Mouse (Mus musculus): ENCODE measurements around the gene Ntsr1. TPM values are rescaled to one million over a fixed set of nuclear protein-coding genes. Genes with fewer than 3 reads are reported as not detected.

Ntsr1 gene
- polyA plus RNA-seq, 1 experiment from 2014 or later, result 6.2 TPM

DNA sequence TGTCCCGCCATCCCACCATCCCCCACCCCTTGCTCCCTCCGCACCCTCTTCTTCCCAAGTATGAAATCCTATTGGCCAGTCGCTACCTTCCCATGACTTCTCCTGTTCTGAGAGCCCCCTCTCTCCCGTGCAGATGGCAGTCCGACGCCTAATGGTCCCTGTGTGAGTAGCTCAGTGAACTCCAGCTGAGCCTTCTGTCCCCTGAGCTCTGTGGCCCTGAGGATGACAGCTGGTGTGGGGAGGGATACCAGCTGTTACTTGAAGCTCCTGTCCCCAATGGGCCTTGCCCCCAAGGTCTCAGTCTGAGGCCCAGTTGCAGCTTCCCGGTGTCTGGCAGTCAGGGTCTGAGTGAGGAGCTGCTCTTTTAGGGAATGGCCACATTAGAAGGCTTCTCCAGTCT, 33.3 kb upstream of the Ntsr1 start:
- H3K27ac ChIP-seq (ENCODE audit: low read depth), result no peak overlapping the region
- H3K4me2 ChIP-seq (ENCODE audit: low read length), result no peak overlapping the region
- no peak overlapping the region for H3K9ac ChIP-seq (ENCODE audit: low read length)
- no peak overlapping the region for H3K4me3 ChIP-seq (ENCODE audit: low read depth, low read length)
- no peaks in the 10 kb centered on the region for H3K4me1 ChIP-seq (replicated peaks; ENCODE audit: control insufficient read depth, insufficient read depth, low read length)
- ATAC-seq (replicated peaks; ENCODE audit: low FRiP score, low TSS enrichment, low read depth), result no peak
- no peaks in the 10 kb centered on the region for H3K36me3 ChIP-seq (ENCODE audit: control insufficient read depth, insufficient read depth, low read length)
- H3K9me3 ChIP-seq (ENCODE audit: control insufficient read depth, low read length), result no peaks in the 10 kb centered on the region
- DNase-seq (ENCODE audit: low spot score), result no peak
- H3K27me3 ChIP-seq (replicated peaks; ENCODE audit: control insufficient read depth, insufficient read depth, low read length), result no peaks in the 10 kb centered on the region; the same call in 1 of the 2 replicates
- 70% methylated on average over 7 of the region's 7 CpGs for WGBS

- no peaks in the 10 kb centered on the region for H3K36me3 ChIP-seq (ENCODE audit: control insufficient read depth, insufficient read depth, low read length)
- DNase-seq (ENCODE audit: low spot score) (no peak), ATAC-seq (replicated peaks; ENCODE audit: low FRiP score, low TSS enrichment, low read depth) (no peak)
- no peak overlapping the region for H3K4me2 ChIP-seq (ENCODE audit: low read length)
- H3K9me3 ChIP-seq (ENCODE audit: control insufficient read depth, low read length), result no peaks in the 10 kb centered on the region
- no peaks in the 10 kb centered on the region; the same call in 1 of the 2 replicates for H3K27me3 ChIP-seq (replicated peaks; ENCODE audit: control insufficient read depth, insufficient read depth, low read length)
- WGBS, result 88% methylated on average over 8 of the region's 8 CpGs
- no peaks in the 10 kb centered on the region for H3K4me1 ChIP-seq (replicated peaks; ENCODE audit: control insufficient read depth, insufficient read depth, low read length)
- H3K27ac ChIP-seq (ENCODE audit: low read depth), result no peak overlapping the region
- H3K9ac ChIP-seq (ENCODE audit: low read length), result no peak overlapping the region
- no peak overlapping the region for H3K4me3 ChIP-seq (ENCODE audit: low read depth, low read length)
These were observed 30.9 kb upstream of the Ntsr1 start for GRCm38 (mm10) chr2:180468871-180469270.

- Histone ChIP-seq H3K27ac (ENCODE audit: low read depth) (no peak overlapping the region), H3K9me3 (ENCODE audit: control insufficient read depth, low read length) (no peaks in the 10 kb centered on the region), H3K9ac (ENCODE audit: low read length) (no peak overlapping the region), H3K4me3 (ENCODE audit: low read depth, low read length) (no peak overlapping the region), H3K36me3 (ENCODE audit: control insufficient read depth, insufficient read depth, low read length) (no peaks in the 10 kb centered on the region), H3K27me3 (replicated peaks; ENCODE audit: control insufficient read depth, insufficient read depth, low read length) (no peaks in the 10 kb centered on the region; the same call in 1 of the 2 replicates), H3K4me1 (replicated peaks; ENCODE audit: control insufficient read depth, insufficient read depth, low read length) (no peaks in the 10 kb centered on the region), H3K4me2 (ENCODE audit: low read length) (no peak overlapping the region)
- ATAC-seq (replicated peaks; ENCODE audit: low FRiP score, low TSS enrichment, low read depth) (no peak), DNase-seq (ENCODE audit: low spot score) (no peak)
- 69% methylated on average over 9 of the region's 9 CpGs for WGBS
These were observed 30.0 kb upstream of the Ntsr1 start for GRCm38 (mm10) chr2:180469768-180470167.

DNA sequence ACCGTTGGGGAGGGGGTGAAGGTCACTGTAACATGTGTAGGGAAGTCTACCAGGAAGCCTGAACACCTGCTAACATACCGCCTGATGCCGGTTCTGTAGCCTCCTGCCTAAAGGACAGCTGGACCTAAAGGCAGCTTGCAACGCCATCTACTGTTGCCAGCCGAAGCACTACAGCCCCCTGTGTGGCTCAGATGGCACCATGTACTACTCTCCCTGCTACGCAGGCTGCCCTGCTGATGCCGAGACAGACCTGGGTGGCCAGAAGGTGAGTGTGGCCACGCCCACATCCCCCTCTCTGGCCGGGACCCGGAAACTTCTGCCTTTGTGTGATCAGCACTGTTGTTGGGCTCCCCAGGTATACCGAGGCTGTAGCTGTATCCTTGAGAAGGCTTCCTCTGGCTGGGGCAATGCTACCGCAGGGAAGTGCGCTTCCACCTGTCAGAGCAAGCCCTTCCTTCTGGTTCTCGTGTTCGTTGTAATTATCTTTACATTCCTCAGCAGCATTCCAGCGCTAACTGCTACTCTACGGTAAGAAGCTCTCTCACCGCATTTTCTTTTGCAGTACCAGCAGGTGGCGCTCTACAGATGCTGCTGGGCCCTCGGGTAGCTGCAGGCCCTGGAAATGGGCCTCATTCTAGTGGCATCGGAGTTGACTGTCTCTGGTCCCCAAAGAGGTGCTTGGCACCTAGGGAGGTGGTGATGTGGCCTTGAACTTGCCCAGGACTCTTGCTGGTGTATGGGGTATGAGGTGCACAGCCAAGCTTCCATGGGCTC, 27.3 kb upstream of the Ntsr1 start:
- Histone ChIP-seq H3K4me3 (ENCODE audit: low read depth, low read length) (no peak overlapping the region), H3K4me1 (replicated peaks; ENCODE audit: control insufficient read depth, insufficient read depth, low read length) (no peaks in the 10 kb centered on the region), H3K27me3 (replicated peaks; ENCODE audit: control insufficient read depth, insufficient read depth, low read length) (no peaks in the 10 kb centered on the region; the same call in 1 of the 2 replicates), H3K27ac (ENCODE audit: low read depth) (no peak overlapping the region), H3K9ac (ENCODE audit: low read length) (no peak overlapping the region), H3K9me3 (ENCODE audit: control insufficient read depth, low read length) (no peaks in the 10 kb centered on the region), H3K4me2 (ENCODE audit: low read length) (peak overlapping the region; percentile 29), H3K36me3 (ENCODE audit: control insufficient read depth, insufficient read depth, low read length) (no peaks in the 10 kb centered on the region)
- peak; percentile 76 for DNase-seq (ENCODE audit: low spot score)
- 9% methylated on average over 21 of the region's 21 CpGs for WGBS
- peak; percentile 59 for ATAC-seq (replicated peaks; ENCODE audit: low FRiP score, low TSS enrichment, low read depth)

- H3K9me3 ChIP-seq (ENCODE audit: control insufficient read depth, low read length), result no peaks in the 10 kb centered on the region
- no peaks in the 10 kb centered on the region for H3K36me3 ChIP-seq (ENCODE audit: control insufficient read depth, insufficient read depth, low read length)
- no peak for DNase-seq (ENCODE audit: low spot score)
- no peak overlapping the region for H3K9ac ChIP-seq (ENCODE audit: low read length)
- H3K27me3 ChIP-seq (replicated peaks; ENCODE audit: control insufficient read depth, insufficient read depth, low read length), result no peaks in the 10 kb centered on the region; the same call in 1 of the 2 replicates
- no peak overlapping the region for H3K4me2 ChIP-seq (ENCODE audit: low read length)
- H3K4me3 ChIP-seq (ENCODE audit: low read depth, low read length), result no peak overlapping the region
- no peak overlapping the region for H3K27ac ChIP-seq (ENCODE audit: low read depth)
- no peaks in the 10 kb centered on the region for H3K4me1 ChIP-seq (replicated peaks; ENCODE audit: control insufficient read depth, insufficient read depth, low read length)
- ATAC-seq (replicated peaks; ENCODE audit: low FRiP score, low TSS enrichment, low read depth), result peak; percentile 82
- 40% methylated on average over 7 of the region's 7 CpGs for WGBS
These were observed 26.7 kb upstream of the Ntsr1 start for GRCm38 (mm10) chr2:180473080-180473440.

DNA sequence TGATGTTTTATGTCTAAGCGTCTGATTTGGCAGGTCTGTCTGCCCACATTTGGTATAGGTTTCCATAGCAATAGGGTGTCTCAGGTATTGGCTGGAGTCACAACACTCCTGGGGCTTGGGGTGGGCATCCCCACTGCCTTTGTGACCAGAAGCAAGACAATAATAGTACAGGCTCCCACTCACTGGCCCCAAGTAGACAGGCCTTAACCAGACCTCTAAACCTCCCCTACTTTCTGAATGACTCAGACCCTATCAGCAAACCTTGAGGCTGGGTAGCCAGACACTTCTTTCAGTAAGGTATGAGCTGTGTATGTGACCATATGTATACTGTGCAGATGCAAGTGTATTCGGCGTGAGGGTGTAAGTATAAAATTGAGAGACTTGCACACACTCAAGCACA, 24.9 kb upstream of the Ntsr1 start:
- ATAC-seq (replicated peaks; ENCODE audit: low FRiP score, low TSS enrichment, low read depth) (no peak), DNase-seq (ENCODE audit: low spot score) (no peak)
- no peak overlapping the region for H3K9ac ChIP-seq (ENCODE audit: low read length)
- H3K27me3 ChIP-seq (replicated peaks; ENCODE audit: control insufficient read depth, insufficient read depth, low read length), result no peaks in the 10 kb centered on the region; the same call in 1 of the 2 replicates
- 94% methylated on average over 3 of the region's 3 CpGs for WGBS
- H3K4me1 ChIP-seq (replicated peaks; ENCODE audit: control insufficient read depth, insufficient read depth, low read length), result no peaks in the 10 kb centered on the region
- H3K4me2 ChIP-seq (ENCODE audit: low read length), result no peak overlapping the region
- no peak overlapping the region for H3K27ac ChIP-seq (ENCODE audit: low read depth)
- no peak overlapping the region for H3K4me3 ChIP-seq (ENCODE audit: low read depth, low read length)
- H3K36me3 ChIP-seq (ENCODE audit: control insufficient read depth, insufficient read depth, low read length), result no peaks in the 10 kb centered on the region
- H3K9me3 ChIP-seq (ENCODE audit: control insufficient read depth, low read length), result no peaks in the 10 kb centered on the region

- no peaks in the 10 kb centered on the region for H3K9me3 ChIP-seq (ENCODE audit: control insufficient read depth, low read length)
- no peaks in the 10 kb centered on the region; the same call in none of the 2 replicates for H3K27me3 ChIP-seq (replicated peaks; ENCODE audit: control insufficient read depth, insufficient read depth, low read length)
- ATAC-seq (replicated peaks; ENCODE audit: low FRiP score, low TSS enrichment, low read depth) (no peak), DNase-seq (ENCODE audit: low spot score) (no peak)
- H3K9ac ChIP-seq (ENCODE audit: low read length), result no peak overlapping the region
- no peaks in the 10 kb centered on the region for H3K4me1 ChIP-seq (replicated peaks; ENCODE audit: control insufficient read depth, insufficient read depth, low read length)
- H3K36me3 ChIP-seq (ENCODE audit: control insufficient read depth, insufficient read depth, low read length), result no peaks in the 10 kb centered on the region
- H3K4me3 ChIP-seq (ENCODE audit: low read depth, low read length), result no peak overlapping the region
- no peak overlapping the region for H3K27ac ChIP-seq (ENCODE audit: low read depth)
- 14% methylated on average over 16 of the region's 16 CpGs for WGBS
- no peak overlapping the region for H3K4me2 ChIP-seq (ENCODE audit: low read length)
These were observed 17.5 kb upstream of the Ntsr1 start for GRCm38 (mm10) chr2:180482274-180482673.

DNA sequence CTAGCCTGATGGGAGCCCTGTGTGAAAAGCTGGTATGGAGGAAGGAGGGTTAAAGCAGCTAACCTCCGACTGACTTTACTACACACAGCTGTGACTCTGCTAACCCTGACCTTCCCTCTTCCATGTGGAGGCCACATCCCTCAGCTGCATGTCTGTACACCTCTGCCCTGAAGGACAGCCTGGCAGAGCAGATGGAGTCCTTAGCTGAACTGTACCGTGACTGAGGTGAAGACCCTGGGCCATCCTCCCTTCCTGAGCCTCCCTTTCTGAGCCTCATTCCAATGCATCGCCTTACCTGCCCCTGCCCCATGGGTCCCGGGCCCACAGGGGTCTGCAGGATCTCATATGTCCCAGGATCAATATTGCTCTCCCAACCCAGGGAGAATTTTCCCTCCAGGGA, 14.9 kb upstream of the Ntsr1 start:
- no peak overlapping the region for H3K9ac ChIP-seq (ENCODE audit: low read length)
- H3K4me3 ChIP-seq (ENCODE audit: low read depth, low read length), result no peak overlapping the region
- H3K36me3 ChIP-seq (ENCODE audit: control insufficient read depth, insufficient read depth, low read length), result no peaks in the 10 kb centered on the region
- DNase-seq (ENCODE audit: low spot score) (no peak), ATAC-seq (replicated peaks; ENCODE audit: low FRiP score, low TSS enrichment, low read depth) (no peak)
- no peaks in the 10 kb centered on the region for H3K9me3 ChIP-seq (ENCODE audit: control insufficient read depth, low read length)
- H3K27ac ChIP-seq (ENCODE audit: low read depth), result no peak overlapping the region
- H3K4me2 ChIP-seq (ENCODE audit: low read length), result no peak overlapping the region
- 56% methylated on average over 4 of the region's 4 CpGs for WGBS
- H3K4me1 ChIP-seq (replicated peaks; ENCODE audit: control insufficient read depth, insufficient read depth, low read length), result no peaks in the 10 kb centered on the region
- peaks cover 7% of the 10 kb centered on the region for H3K27me3 ChIP-seq (replicated peaks; ENCODE audit: control insufficient read depth, insufficient read depth, low read length)

DNA sequence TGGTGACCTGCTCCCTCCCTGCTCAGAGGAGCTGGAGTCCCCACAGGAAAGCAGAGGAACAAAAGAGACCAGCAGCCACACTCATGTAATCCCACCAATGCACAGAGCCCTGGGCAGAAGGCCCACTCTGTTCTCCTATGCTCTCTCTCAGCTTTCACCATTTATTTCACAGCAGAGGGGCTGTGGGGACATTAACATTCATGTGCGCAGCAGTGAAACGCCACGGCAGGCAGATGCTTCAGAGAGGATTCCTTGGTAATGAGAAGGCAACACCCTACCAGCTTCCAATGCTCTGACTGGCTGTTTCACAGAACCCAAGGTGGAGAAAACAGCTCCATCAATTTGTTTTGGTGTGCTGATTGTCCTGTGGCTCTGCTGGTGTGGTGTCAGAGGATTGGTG, 14.5 kb upstream of the Ntsr1 start:
- H3K27ac ChIP-seq (ENCODE audit: low read depth), result no peak overlapping the region
- WGBS, result 66% methylated on average over 3 of the region's 3 CpGs
- no peaks in the 10 kb centered on the region for H3K4me1 ChIP-seq (replicated peaks; ENCODE audit: control insufficient read depth, insufficient read depth, low read length)
- H3K4me2 ChIP-seq (ENCODE audit: low read length), result no peak overlapping the region
- H3K27me3 ChIP-seq (replicated peaks; ENCODE audit: control insufficient read depth, insufficient read depth, low read length), result peaks cover 7% of the 10 kb centered on the region
- no peaks in the 10 kb centered on the region for H3K36me3 ChIP-seq (ENCODE audit: control insufficient read depth, insufficient read depth, low read length)
- no peak for DNase-seq (ENCODE audit: low spot score)
- no peak overlapping the region for H3K9ac ChIP-seq (ENCODE audit: low read length)
- ATAC-seq (replicated peaks; ENCODE audit: low FRiP score, low TSS enrichment, low read depth), result no peak
- no peaks in the 10 kb centered on the region for H3K9me3 ChIP-seq (ENCODE audit: control insufficient read depth, low read length)
- H3K4me3 ChIP-seq (ENCODE audit: low read depth, low read length), result no peak overlapping the region

All from intestine, embryonic 14.5 days (tissue).